Mouse (Mus musculus): Measurements from ENCODE around the gene Vmn2r113.
"Not testable (repeated sequence)": the region's sequence is repeated elsewhere in the genome, so short reads cannot be mapped to it uniquely, and the experiment has no call there.

The Vmn2r113 gene

DNA sequence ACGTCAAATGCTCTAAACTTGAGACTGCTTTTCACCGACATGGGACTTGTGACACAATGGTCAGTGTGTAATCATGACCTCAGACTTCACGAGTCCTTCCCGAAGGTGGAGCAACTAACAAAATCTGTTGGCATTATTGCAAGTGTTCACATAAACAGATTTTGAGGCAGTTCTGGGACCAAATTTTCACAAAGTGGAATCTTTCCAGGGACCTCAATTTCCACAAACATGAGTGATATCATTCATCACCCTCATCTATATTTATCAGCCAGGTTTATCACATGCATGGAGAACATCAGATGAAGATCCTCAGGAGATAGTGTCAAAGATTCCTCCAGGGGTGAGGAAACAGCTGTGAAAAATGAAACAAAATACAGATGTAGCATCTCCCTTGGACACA lies at the start of gene Vmn2r113:
Vmn2r113 (plus strand) TSS at position 301 of the 400 bp plus-strand sequence.
- DNase-seq (ENCODE audit: low read depth, low spot score): not testable (repeated sequence)

Data from ES-CJ7 (cell line).